Mouse (Mus musculus): Measurements from ENCODE around the gene Gm37240.

The Gm37240 gene

GRCm38 (mm10) chr3:84753816-84754215 is 1133.5 kb downstream of the Gm37240 start:
- DNase-seq (ENCODE audit: low spot score) = no peak

GRCm38 (mm10) chr3:84749222-84749621 is 1138.1 kb downstream of the Gm37240 start:
- no peak for DNase-seq (ENCODE audit: low spot score)

GRCm38 (mm10) chr3:84748139-84748538 is 1139.2 kb downstream of the Gm37240 start:
- DNase-seq (ENCODE audit: low spot score) = no peak

- peak; percentile 63 for DNase-seq (ENCODE audit: low spot score)
Measured at GRCm38 (mm10) chr3:84745537-84746189, 1141.7 kb downstream of the Gm37240 start.

- DNase-seq (ENCODE audit: low spot score) = peak; percentile 52
Measured at GRCm38 (mm10) chr3:84744707-84745106, 1142.6 kb downstream of the Gm37240 start.

GRCm38 (mm10) chr3:84740050-84740596 is 1147.2 kb downstream of the Gm37240 start:
- DNase-seq (ENCODE audit: low spot score) = no peak

- DNase-seq (ENCODE audit: low spot score) = no peak
Measured at GRCm38 (mm10) chr3:84737137-84737536, 1150.2 kb downstream of the Gm37240 start.

GRCm38 (mm10) chr3:84735716-84736115 is 1151.6 kb downstream of the Gm37240 start:
- DNase-seq (ENCODE audit: low spot score) = no peak

- no peak for DNase-seq (ENCODE audit: low spot score)
Measured at GRCm38 (mm10) chr3:84732516-84732915, 1154.8 kb downstream of the Gm37240 start.

GRCm38 (mm10) chr3:84732016-84732502 is 1155.3 kb downstream of the Gm37240 start:
- no peak for DNase-seq (ENCODE audit: low spot score)

- no peak for DNase-seq (ENCODE audit: low spot score)
Measured at GRCm38 (mm10) chr3:84731403-84732015, 1155.8 kb downstream of the Gm37240 start.

GRCm38 (mm10) chr3:84731003-84731402 is 1156.3 kb downstream of the Gm37240 start:
- DNase-seq (ENCODE audit: low spot score) = no peak

- DNase-seq (ENCODE audit: low spot score) = no peak
Measured at GRCm38 (mm10) chr3:84729806-84730205, 1157.5 kb downstream of the Gm37240 start.

GRCm38 (mm10) chr3:84723996-84724395 is 1163.3 kb downstream of the Gm37240 start:
- DNase-seq (ENCODE audit: low spot score) = no peak

GRCm38 (mm10) chr3:84722680-84723079 is 1164.6 kb downstream of the Gm37240 start:
- no peak for DNase-seq (ENCODE audit: low spot score)

GRCm38 (mm10) chr3:84715073-84715768 is 1172.1 kb downstream of the Gm37240 start:
- DNase-seq (ENCODE audit: low spot score) = no peak

GRCm38 (mm10) chr3:84712941-84713340 is 1174.4 kb downstream of the Gm37240 start:
- no peak for DNase-seq (ENCODE audit: low spot score)

- DNase-seq (ENCODE audit: low spot score) = no peak
Measured at GRCm38 (mm10) chr3:84710723-84711122, 1176.6 kb downstream of the Gm37240 start.

- DNase-seq (ENCODE audit: low spot score) = no peak
Measured at GRCm38 (mm10) chr3:84709967-84710366, 1177.4 kb downstream of the Gm37240 start.

GRCm38 (mm10) chr3:84709100-84709499 is 1178.2 kb downstream of the Gm37240 start:
- DNase-seq (ENCODE audit: low spot score) = no peak

GRCm38 (mm10) chr3:84708469-84708868 is 1178.8 kb downstream of the Gm37240 start:
- no peak for DNase-seq (ENCODE audit: low spot score)

GRCm38 (mm10) chr3:84705224-84705623 is 1182.1 kb downstream of the Gm37240 start:
- DNase-seq (ENCODE audit: low spot score) = no peak

Data from testis, postnatal 10 days (tissue).